Mouse (Mus musculus) G1E (cell line): ENCODE measurements around the gene Clpb.

Experiments
- CTCF ChIP-seq: IDR thresholded peaks from 2 replicates; pipeline ENCODE4 v1.5.1; 2012; ENCODE audit warnings: low read depth, low read length, inconsistent platforms, mixed read lengths
- GATA1 ChIP-seq: IDR thresholded peaks from 2 replicates; pipeline ENCODE4 v1.6.1; 2012; ENCODE audit warnings: borderline replicate concordance, low read length, inconsistent platforms, mixed read lengths
- GATA2 ChIP-seq: IDR thresholded peaks from 2 replicates; pipeline ENCODE4 v1.6.1; 2012; ENCODE audit warnings: low read depth, low read length, inconsistent platforms, borderline replicate concordance
- POLR2AphosphoS5 ChIP-seq: IDR thresholded peaks from 2 replicates; pipeline ENCODE4 v1.6.1; 2012; ENCODE audit warnings: low read depth, low read length, inconsistent platforms; ENCODE audit not compliant: insufficient replicate concordance
- TAL1 ChIP-seq: conservative IDR thresholded peaks from 2 replicates; pipeline ENCODE4 v1.6.1; 2012; ENCODE audit warnings: low read depth, low read length, inconsistent platforms, mixed read lengths

- no peak for TF ChIP-seq CTCF
- TF ChIP-seq TAL1, result no peak
- TF ChIP-seq GATA1, result no peak
- no peak for TF ChIP-seq GATA2
- TF ChIP-seq POLR2AphosphoS5, result no peak
These were observed 88.9 kb downstream of the Clpb start for GRCm38 (mm10) chr7:101752346-101752745.
